Mouse (Mus musculus) liver, embryonic 14.5 days (tissue): Measurements from ENCODE around the gene Fbrsl1.

Source experiments
- CTCF ChIP-seq: IDR thresholded peaks from 2 replicates; pipeline ENCODE4 v1.5.1; 2016; ENCODE audit warnings: antibody characterized with exemption, low read depth, control low read depth
- EP300 ChIP-seq: IDR thresholded peaks from 2 replicates; pipeline ENCODE4 v1.6.1; 2016; ENCODE audit warnings: antibody characterized with exemption, low read depth

GRCm38 (mm10) chr5:110497556-110497955 is 49.3 kb upstream of the Fbrsl1 start:
- TF ChIP-seq CTCF (no peak), EP300 (no peak)
